Mouse (Mus musculus): ENCODE data around the gene Rpl3. TPM values are rescaled to one million over a fixed set of nuclear protein-coding genes. Genes with fewer than 3 reads are reported as not detected.

The Rpl3 gene
- total RNA-seq, 2 experiments from 2014 or later: 475 to 533 TPM

- no peak for DNase-seq (ENCODE audit: low spot score in 2 of 2)
These were observed 19.7 kb downstream of the Rpl3 start for GRCm38 (mm10) chr15:80071951-80072437.

DNA sequence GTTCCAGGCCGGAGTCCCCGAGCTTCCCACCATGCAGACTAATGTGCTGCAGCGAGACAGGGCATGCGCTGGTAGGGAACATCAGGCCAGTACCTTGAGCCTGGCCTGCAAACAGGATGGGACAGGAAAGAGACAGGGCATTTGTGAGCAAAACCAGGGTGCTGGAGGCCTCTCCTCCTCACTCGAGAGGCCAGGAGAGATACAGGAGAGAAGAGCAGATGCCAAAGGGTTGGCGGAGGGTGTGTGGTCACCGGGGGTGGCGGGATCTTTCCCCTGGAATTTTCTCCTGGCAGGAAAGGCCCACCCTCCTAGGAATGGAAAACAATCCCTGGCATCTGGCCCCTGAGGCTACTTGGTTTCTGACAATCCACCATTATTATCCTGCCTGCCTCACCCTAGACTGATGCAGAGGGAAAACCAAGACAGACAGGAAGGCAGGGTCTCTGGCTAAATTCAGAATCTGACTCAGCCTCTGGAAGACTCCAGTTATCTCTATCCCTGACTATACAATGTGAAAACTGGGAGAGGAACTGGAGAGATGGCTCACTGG, 21.5 kb downstream of the Rpl3 start:
- no peak for DNase-seq (ENCODE audit: low spot score in 2 of 2)

GRCm38 (mm10) chr15:80069171-80069570, 22.5 kb downstream of the Rpl3 start:
- no peak for DNase-seq (ENCODE audit: low spot score in 2 of 2)

GRCm38 (mm10) chr15:80066538-80066937, 25.1 kb downstream of the Rpl3 start:
- DNase-seq (ENCODE audit: low spot score in 2 of 2): no peak

DNA sequence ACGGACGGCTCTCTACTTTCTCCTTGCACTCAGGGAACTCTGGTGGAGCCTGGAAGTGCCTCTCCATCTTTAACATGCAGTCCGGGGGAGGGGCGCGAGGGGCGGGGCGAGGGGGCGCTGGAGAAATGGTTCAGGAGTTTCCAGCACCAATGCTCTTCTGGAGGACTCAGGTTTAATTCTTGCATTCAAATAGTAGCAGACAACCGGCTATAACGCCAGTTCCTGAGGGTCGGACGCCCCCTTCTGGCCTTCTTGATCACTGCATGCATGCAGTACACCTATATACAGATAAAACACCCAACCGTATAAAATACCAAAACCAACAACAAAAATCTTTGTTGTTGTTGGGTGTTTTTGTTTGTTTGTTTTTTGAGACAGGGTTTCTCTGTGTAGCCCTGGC, 26.3 kb downstream of the Rpl3 start:
- DNase-seq (ENCODE audit: low spot score in 2 of 2): no peak

DNA sequence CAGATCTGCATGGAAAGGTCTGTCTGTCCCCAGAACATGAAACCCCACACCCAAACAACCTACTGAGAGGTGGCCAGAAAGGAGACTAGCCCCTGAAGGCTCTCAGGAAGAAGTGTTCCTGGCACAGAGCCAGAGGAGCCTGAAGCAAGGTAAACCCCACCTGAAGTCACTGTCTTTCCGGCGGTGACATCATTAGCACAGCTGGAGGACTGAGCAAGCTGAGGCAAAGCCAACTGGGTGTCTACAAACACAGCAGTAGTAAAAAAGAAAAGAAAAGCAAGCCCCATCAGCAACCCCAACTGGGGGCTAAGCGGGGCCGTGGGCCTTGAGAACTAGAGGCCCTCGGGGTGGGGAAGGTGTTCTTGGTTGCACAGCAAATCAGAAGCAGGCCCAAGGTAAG, 26.7 kb downstream of the Rpl3 start:
- no peak for DNase-seq (ENCODE audit: low spot score in 2 of 2)

- DNase-seq (ENCODE audit: low spot score in 2 of 2): no peak
These were observed 28.8 kb downstream of the Rpl3 start for GRCm38 (mm10) chr15:80062821-80063220.

DNA sequence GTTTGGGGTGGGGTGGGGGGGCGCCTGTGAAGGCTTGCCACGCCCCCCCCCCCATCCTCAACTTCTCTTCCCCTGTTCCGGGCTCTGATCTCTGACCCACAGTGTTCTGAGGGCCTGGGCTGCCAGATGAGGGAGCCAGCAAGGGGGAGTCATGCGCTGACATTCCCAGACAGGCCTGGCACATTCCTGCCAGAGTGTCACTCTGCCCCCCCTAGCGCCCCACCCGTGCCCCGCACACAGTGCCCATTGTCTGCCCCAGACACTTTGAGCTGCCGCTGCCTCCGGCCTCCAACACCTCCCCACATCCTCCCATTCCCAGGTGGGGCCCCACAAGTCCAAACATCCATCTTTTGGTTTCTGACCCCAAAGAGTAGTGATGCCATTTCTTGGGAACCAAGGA, 29.3 kb downstream of the Rpl3 start:
- no peak for DNase-seq (ENCODE audit: low spot score in 2 of 2)

GRCm38 (mm10) chr15:80061071-80061550, 30.6 kb downstream of the Rpl3 start:
- DNase-seq (ENCODE audit: low spot score in 2 of 2): no peak

DNA sequence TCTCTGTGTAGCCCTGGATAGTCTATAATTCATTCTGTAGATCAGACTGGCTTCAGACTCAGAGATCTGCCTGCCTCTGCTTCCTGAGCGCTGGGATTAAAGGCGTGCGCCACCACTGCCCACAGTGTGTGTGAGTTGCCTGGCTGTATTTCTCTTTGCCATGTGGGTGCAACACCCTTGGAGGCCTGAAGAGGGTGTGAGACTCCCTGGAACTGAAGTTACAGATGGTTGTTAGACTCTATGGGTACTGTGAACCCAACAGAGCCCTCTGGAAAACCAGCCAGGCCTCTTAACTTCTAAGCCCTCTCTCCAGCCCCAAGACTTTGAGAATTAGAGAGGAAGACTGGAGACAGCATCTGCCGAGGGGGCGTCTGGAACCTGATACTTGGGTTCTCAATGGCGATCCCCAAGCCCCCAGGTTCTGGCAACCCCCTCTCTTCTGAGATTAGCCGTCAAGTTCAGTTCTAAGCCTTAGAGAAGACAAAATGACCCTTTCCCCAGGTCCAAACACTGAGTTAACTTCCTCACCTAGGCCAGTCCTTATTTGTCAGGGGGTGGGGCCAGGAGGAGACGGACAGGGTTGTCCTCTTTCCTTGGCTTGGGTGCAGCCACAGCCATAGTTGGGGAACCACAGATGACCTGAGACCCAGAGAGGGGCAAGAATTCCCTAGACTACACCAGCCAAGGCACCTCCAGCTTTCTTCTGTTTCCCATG, 31.2 kb downstream of the Rpl3 start:
- DNase-seq (ENCODE audit: low spot score in 2 of 2): no peak

DNA sequence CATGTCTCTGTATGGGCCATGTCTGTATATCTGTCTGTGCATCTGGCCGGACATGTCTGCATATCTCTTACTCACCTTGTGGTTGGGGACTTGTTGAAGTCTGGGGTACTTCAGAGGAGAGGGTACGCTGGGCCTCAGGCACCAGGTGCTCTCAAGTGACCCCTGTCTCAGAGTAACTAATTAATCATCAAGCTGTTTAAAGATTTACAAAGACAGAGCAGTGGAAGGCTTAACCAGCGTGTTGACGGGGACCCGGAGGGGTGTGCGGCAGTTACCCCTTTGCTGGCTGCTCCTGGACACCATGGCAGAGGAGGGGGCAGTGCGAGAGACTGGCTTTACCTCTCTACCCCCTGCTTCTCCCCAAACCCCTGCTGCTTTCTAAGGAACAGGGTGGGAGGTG, 32.1 kb downstream of the Rpl3 start:
- DNase-seq (ENCODE audit: low spot score in 2 of 2): no peak

GRCm38 (mm10) chr15:80058151-80058550, 33.5 kb downstream of the Rpl3 start:
- no peak for DNase-seq (ENCODE audit: low spot score in 2 of 2)

DNA sequence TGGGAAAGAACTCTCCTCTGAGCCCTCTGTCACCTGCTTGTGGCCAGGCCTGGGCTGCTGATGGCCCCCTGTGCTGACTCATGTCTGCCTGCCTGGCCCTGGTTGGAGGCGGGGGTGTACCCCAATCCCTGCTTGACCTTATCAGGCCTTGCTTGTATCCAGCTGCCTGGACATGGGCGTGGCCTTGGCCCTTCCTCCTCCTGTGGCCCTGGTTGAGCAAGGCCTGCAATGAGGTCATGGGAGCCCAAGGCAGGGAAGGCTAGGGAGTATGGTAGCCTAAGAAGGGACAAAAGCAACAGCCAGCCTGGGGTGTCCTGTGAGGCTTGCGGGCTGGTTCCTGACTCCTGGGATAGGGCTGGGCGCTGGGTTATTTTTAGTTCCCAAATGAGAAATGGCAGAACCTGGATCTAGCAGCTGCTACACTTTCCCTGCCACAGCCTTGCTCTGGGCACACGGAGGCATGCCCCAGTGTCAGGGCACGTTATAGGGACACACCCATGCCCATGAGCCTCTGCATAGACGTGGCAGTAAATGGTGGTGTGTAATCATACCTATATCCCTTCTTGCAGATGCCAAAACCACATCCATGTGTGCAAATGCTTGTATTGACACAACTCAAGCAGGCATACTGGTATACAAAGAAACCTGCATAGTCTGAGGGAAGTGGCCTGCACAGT, 37.5 kb downstream of the Rpl3 start:
- DNase-seq (ENCODE audit: low spot score in 2 of 2): peak in 1 of 2 experiments; percentile 61

DNA sequence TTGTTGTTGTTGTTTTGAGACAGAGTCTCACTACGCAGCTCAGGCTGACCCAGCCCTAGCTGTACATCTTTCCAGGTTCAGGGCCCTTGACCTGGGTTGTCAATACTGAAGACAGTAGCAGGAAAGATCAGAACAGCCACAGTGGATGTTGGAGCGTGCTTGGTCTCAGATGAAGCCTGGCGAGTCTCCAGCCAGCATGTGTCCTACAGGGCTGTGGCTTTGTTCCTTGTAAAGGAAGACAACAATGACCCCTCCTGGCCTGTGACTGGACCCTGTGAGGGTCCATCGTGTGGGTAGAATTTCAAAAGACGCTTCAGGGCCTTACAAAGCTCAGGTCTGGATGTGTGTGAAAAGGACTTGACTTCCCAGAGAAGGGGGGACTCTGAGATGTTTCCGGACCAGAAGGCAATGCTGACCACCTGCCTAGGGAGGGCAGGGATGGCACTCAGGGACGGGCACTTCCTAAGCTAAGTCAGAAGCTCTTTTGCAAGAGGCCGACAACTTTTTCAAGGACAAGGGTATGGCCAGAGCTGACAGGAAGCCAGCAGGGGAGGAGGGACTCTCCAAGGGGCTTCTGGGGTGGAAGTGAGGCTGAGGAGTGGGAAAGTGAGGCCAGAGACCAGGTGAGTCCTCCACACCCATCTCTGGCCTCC, 38.2 kb downstream of the Rpl3 start:
- peak in 1 of 2 experiments; percentile 52 for DNase-seq (ENCODE audit: low spot score in 2 of 2)

DNA sequence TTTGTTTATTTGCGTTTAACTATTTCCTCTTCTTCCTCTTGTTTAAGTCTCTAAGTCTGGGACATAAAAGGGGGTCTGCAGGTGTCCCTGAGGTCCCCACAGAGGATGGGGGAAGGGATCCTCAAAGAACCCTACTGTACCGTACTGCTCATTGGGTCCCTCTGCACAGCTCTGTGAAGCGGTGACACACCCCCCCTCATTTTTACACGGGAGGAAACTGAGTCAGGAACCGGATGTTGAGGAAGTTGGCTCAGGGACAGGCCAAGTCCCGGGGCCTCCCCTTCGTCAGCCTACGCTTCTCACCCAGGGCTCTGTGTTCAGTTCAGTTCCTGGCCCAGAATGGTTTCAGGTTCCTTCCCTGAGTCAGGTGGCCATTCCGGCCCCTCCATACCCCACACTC, 39.9 kb downstream of the Rpl3 start:
- no peak for DNase-seq (ENCODE audit: low spot score in 2 of 2)

GRCm38 (mm10) chr15:80051092-80051761, 40.4 kb downstream of the Rpl3 start:
- no peak for DNase-seq (ENCODE audit: low spot score in 2 of 2)

DNA sequence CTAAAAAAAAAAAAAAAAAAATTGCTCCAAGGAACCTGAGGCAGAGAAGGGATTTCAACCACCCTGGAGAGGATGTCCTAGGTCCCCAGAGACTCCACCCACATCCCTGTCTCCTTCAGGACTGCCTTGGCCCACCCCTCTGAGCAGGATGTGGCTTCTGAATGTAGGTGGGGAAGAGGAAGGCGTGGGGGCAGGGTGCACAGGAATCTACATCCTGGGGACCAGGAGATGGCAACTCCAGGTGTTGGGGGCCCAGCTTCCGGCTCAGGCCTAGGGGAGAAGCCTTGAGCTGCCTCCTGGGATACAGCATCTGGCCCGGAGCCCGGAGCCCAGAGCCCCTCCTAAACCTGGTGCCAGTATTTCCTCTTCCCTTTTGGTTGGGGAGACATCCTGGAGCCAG, 41.6 kb downstream of the Rpl3 start:
- no peak for DNase-seq (ENCODE audit: low spot score in 2 of 2)

DNA sequence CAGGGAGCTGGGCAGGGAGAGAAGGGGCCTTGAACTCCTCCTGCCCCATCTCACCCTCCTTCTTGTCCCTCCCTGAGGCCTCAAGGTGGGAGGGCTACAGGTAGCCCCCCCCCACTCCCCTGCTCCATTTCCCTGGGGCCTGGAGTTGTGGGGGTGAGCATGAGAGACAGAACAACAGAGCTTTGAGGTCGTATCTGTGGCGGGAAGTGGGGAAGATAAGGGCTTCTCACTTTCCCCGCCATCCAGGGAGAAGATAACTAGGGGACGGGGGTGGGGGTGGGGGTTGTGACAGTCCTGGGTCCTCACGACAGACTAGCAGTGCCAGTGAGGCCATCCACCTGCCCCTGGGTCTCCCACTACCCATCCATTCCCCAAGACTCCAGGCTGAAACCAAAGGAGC, 43.7 kb downstream of the Rpl3 start:
- DNase-seq (ENCODE audit: low spot score in 2 of 2): no peak

- DNase-seq (ENCODE audit: low spot score in 2 of 2): no peak
These were observed 44.4 kb downstream of the Rpl3 start for GRCm38 (mm10) chr15:80047242-80047641.

- no peak for DNase-seq (ENCODE audit: low spot score in 2 of 2)
These were observed 45.9 kb downstream of the Rpl3 start for GRCm38 (mm10) chr15:80045749-80046148.

DNA sequence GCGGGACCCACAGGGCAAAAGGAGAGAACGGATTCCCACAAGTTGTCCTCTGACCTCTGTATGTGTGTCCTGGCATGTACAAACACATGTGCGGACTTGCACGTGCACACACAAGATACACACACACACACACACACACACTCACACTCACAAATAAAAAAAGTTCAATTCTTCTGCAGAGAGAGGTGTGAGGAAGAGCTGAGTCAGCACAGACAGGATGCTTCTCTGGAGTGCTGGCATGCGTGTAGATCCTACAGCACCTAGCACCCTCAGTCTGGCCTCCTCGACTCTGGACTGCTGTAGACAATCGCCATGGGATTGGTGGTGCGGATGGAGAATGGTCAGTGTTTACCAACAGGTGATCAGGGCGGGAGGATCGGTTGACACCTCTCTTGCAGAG, 47.4 kb downstream of the Rpl3 start:
- no peak for DNase-seq (ENCODE audit: low spot score in 2 of 2)
